Mouse (Mus musculus) kidney, adult 2 months (tissue): ENCODE measurements around the gene Cpne6. TPM values are rescaled to one million over a fixed set of nuclear protein-coding genes. Genes with fewer than 3 reads are reported as not detected.

Source experiments
- DNase-seq: peaks from one replicate; pipeline ENCODE4 v3.0.0; 2021
- H3K27ac ChIP-seq: fragments of 200-500 bp; 2 replicates; pipeline ENCODE4 v1.5.1; 2012; ENCODE audit warnings: low read depth, low read length, control low read depth, inconsistent platforms; ENCODE audit not compliant: insufficient read depth
- H3K27me3 ChIP-seq: fragments of 200-500 bp; replicated peaks from 2 replicates; pipeline ENCODE4 v1.6.1; 2012; ENCODE audit warnings: mild to moderate bottlenecking, moderate library complexity, low read length, inconsistent platforms; ENCODE audit not compliant: control insufficient read depth, insufficient read depth
- H3K36me3 ChIP-seq: fragments of 200-500 bp; 2 replicates; pipeline ENCODE4 v1.6.1; 2012; ENCODE audit warnings: mild to moderate bottlenecking, moderate library complexity, low read length, inconsistent platforms; ENCODE audit not compliant: control insufficient read depth, insufficient read depth
- H3K4me1 ChIP-seq: fragments of 200-500 bp; 2 replicates; pipeline ENCODE4 v1.6.1; 2011; ENCODE audit warnings: low read length; ENCODE audit not compliant: control insufficient read depth, insufficient read depth
- H3K4me3 ChIP-seq: fragments of 200-500 bp; 2 replicates; pipeline ENCODE4 v1.5.1; 2011; ENCODE audit warnings: mild to moderate bottlenecking, low read depth, low read length, control low read depth; ENCODE audit not compliant: insufficient read depth
- CTCF ChIP-seq: fragments of 200-500 bp; conservative IDR thresholded peaks from 2 replicates; pipeline ENCODE4 v1.5.1; 2011; ENCODE audit warnings: low read depth, mild to moderate bottlenecking, control low read depth, low read length, moderate library complexity, mixed read lengths; ENCODE audit not compliant: insufficient read depth, insufficient read length
- POLR2A ChIP-seq: fragments of 200-500 bp; IDR thresholded peaks from one replicate; pipeline ENCODE4 v1.6.1; 2011; ENCODE audit warnings: low read depth, low read length, control low read depth
- WGBS: fragments of 180-500 bp; shearing (Covaris S2); methylation state at CpG from one replicate; pipeline ENCODE4 v1.1.7; 2018; 5-methylcytosine and 5-hydroxymethylcytosine counted together
- polyA plus RNA-seq: library from polyadenylated mRNA; depleted of rRNA; stranded (reverse); fragments of >200 nt; gene quantifications from 2 replicates; pipeline ENCODE4 v1.2.3, GENCODE M21; 2012

The Cpne6 gene
- polyA plus RNA-seq, 1 experiment = 0.11 TPM

DNA sequence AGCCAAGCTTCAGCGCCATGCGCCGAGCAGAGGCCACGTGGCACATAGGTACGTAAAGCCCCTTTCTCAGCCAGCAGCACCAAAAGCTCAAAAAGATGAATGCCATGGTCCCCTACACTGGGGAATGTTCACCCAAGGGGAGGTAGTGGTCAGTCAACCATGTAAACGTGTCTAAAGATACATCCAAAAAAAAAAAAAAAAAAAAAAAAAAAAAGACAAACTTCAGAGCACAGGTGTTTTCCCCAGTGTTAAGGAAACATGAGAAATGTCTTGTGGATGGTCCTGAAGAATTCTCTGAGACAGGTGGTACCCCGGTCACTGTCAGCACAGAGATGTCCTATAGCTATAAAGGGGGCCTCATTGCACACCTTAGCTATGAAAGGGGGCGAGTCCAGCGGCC, 4.6 kb upstream of the Cpne6 start:
- H3K4me1 ChIP-seq = no peaks in the 10 kb centered on the region
- no peaks in the 10 kb centered on the region for H3K36me3 ChIP-seq
- TF ChIP-seq POLR2A (no peak), CTCF (no peak)
- 76% methylated on average over 9 of the region's 9 CpGs for WGBS
- H3K27me3 ChIP-seq = no peaks in the 10 kb centered on the region
- DNase-seq = no peak
- no peak overlapping the region for H3K4me3 ChIP-seq
- no peak overlapping the region for H3K27ac ChIP-seq

DNA sequence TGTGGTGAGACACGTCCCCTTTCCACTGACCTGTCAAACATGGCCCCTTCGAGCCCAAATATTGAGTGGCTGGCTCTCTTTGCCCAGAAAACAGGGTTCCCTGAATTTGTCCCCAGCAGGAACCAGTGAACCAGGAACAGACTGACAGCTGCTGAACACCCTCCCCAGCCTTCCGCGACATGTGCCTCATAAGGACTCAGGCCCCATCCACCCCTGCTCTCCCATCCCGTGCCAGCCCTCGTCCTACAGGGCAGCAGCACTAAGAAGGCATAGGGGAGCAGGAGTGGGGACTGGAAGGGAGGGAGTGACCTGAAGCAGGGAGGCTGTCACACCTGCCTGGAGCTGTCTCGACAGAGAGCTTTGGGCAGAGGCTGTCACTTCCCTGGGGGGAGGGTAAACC, 2.4 kb upstream of the Cpne6 start:
- DNase-seq = no peak
- H3K36me3 ChIP-seq = no peaks in the 10 kb centered on the region
- H3K4me1 ChIP-seq = no peaks in the 10 kb centered on the region
- H3K4me3 ChIP-seq = no peak overlapping the region
- H3K27me3 ChIP-seq = no peaks in the 10 kb centered on the region
- no peak for TF ChIP-seq CTCF
- no peak for TF ChIP-seq POLR2A
- H3K27ac ChIP-seq = no peak overlapping the region
- WGBS = 37% methylated on average over 7 of the region's 7 CpGs

DNA sequence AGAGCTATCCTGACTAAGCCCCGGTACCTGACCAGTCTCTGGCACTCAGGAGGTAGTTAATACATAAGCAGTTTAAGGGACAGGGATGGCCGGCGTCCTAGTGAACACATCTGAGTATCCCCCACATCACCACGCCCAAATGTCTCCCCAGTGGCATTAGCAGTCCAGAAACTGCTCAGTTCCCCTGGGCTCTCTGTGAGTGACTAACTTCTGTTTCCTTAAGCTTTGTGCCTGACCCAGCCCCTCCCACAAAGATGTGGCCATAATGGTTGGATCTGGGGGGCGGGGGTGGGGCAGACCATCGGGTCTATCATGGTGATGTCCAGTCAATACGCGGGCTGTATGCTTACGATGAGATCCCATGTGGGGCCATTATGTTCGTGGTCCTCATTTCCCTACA, 705 bp upstream of the Cpne6 start:
- Histone ChIP-seq H3K4me3 (no peak overlapping the region), H3K36me3 (no peaks in the 10 kb centered on the region), H3K27ac (no peak overlapping the region), H3K4me1 (no peaks in the 10 kb centered on the region), H3K27me3 (no peaks in the 10 kb centered on the region)
- 69% methylated on average over 10 of the region's 10 CpGs for WGBS
- DNase-seq = no peak
- TF ChIP-seq POLR2A = no peak
- no peak for TF ChIP-seq CTCF

DNA sequence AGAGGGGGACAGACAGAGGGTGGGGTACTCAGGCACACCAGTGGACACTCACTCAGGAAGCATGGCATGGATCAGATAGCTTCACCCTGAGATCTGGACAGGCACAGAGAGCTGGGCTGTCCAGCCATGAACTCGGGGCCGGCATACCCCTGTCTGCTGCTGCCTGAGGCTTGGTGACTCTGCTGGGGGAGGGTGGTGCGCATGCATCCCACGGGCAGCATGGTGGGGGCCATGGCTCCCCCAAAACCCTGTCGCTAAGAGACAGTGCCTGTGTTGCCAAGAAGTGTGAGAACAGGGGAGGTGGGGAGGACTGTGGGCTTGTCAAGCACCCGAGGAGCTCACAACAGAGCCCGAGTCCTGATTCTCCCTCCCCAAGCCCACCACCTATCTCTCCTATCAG, 792 bp downstream of the Cpne6 start:
- WGBS = 51% methylated on average over 7 of the region's 7 CpGs

DNA sequence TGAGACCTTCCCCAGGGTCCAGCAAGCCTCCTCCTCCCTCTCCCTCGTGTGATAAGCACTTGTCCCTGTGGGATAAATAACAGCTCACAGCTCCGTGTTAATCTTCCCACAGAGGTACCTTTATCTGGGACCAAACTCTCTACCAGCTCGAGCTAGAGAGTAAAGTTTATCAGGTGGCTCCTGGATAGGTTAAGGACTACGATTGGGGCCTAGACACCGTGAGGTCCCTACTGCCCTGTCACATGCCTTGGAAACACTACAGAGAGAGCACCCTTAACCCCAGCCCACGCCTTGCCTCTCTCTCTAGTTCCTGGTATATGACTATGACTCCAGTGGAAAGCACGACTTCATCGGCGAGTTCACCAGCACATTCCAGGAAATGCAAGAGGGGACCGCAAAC, 3.7 kb downstream of the Cpne6 start:
- DNase-seq = no peak
- TF ChIP-seq CTCF (no peak), POLR2A (no peak)
- Histone ChIP-seq H3K4me1 (no peaks in the 10 kb centered on the region), H3K36me3 (no peaks in the 10 kb centered on the region), H3K4me3 (no peak overlapping the region), H3K27ac (no peak overlapping the region), H3K27me3 (no peaks in the 10 kb centered on the region)
- 66% methylated on average over 10 of the region's 10 CpGs for WGBS

More for the DNA sequence above, 792 bp downstream of the Cpne6 start:
- TF ChIP-seq CTCF = no peak
- no peak for TF ChIP-seq POLR2A
- H3K4me3 ChIP-seq = no peak overlapping the region
- H3K27me3 ChIP-seq = no peaks in the 10 kb centered on the region
- H3K4me1 ChIP-seq = no peaks in the 10 kb centered on the region
- H3K36me3 ChIP-seq = no peaks in the 10 kb centered on the region
- H3K27ac ChIP-seq = no peak overlapping the region
- no peak for DNase-seq

DNA sequence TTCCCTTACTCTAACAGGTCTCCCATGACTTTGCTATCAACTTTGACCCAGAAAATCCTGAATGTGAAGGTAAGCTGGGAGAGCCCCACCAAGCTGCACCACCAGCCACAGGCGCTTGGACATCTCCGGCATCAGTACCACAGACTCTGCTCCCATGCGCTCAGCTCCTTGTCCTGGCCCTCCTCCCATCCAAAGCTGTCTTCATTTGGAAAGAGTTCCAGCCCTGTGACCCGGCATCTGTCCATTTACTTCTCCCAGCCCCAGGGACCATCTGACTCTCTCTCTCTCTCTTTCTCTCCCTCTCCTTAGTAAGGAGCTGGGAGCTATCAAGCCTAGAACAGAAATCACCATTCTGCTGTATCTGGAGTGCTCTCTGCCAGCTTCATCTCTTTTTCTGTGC, 5.6 kb downstream of the Cpne6 start:
- WGBS = 93% methylated on average over 4 of the region's 4 CpGs
- no peak for TF ChIP-seq CTCF
- TF ChIP-seq POLR2A = no peak
- no peak for DNase-seq
- Histone ChIP-seq H3K27ac (no peak overlapping the region), H3K4me1 (no peaks in the 10 kb centered on the region), H3K36me3 (no peaks in the 10 kb centered on the region), H3K27me3 (no peaks in the 10 kb centered on the region; the same call in 1 of the 2 replicates), H3K4me3 (no peak overlapping the region)

DNA sequence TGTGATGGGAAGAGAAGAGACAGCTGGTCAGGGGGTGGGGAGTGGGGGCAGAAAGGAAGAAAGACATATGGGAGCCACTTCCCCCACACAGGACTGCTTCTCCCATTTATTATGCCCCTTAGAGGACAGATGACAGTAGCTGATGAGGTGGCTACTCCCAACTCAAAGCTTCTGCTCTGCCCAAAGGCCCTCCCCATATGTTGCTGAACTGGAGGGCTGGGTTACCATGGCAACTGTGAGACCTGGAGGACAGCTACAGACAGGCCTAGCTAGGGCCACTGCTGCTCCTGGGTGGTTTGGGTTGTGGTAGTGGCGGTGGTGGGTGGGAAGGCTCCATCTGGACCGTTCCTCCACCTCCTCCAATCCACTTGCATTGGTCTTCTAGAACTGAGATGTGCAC, 8.7 kb downstream of the Cpne6 start:
- H3K4me1 ChIP-seq = no peaks in the 10 kb centered on the region
- no peak overlapping the region for H3K27ac ChIP-seq

More for the DNA sequence above, 8.7 kb downstream of the Cpne6 start:
- no peak for DNase-seq
- TF ChIP-seq POLR2A = no peak
- no peak for TF ChIP-seq CTCF
- WGBS = 68% methylated on average over 2 of the region's 2 CpGs
- Histone ChIP-seq H3K27me3 (peaks cover 1% of the 10 kb centered on the region; the same call in 1 of the 2 replicates), H3K4me3 (no peak overlapping the region), H3K36me3 (no peaks in the 10 kb centered on the region)
